Mouse (Mus musculus): ENCODE results near the gene Rhbdf2. TPM values are rescaled to one million over a fixed set of nuclear protein-coding genes. Genes with fewer than 3 reads are reported as not detected.
A peak's percentile ranks its signal among the peaks of the same experiment; 100 is the strongest.

The Rhbdf2 gene
- polyA plus RNA-seq, 1 experiment from 2014 or later, result 1.2 TPM

DNA sequence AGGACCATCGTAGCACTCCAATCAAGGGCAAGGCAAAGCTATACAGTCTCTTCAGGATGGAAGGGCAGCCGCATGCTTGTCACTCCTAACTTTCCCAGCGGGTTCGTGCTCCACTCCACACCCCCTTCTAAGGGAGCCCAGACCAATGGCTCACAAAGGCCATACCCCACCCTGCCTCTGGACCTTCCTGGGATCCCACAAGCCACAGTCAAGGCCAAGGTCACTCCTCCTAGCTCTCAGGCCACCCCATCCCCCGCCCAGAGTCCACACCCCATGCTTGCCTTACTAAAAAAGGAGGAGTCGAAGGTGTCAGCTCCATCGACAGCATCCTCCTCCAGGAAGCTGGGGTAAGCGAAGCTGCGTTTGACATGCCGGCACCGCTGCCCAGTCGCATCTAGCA is 22.7 kb downstream of the Rhbdf2 start:
- Histone ChIP-seq H3K4me2 (ENCODE audit: low read length) (no peak overlapping the region), H3K4me3 (ENCODE audit: low read depth, low read length) (no peak overlapping the region), H3K4me1 (ENCODE audit: control insufficient read depth, insufficient read depth, low read length) (no peaks in the 10 kb centered on the region), H3K9me3 (replicated peaks; ENCODE audit: control insufficient read depth, low read length, poor library complexity, severe bottlenecking) (no peaks in the 10 kb centered on the region), H3K36me3 (ENCODE audit: control insufficient read depth, insufficient read depth, low read length) (no peaks in the 10 kb centered on the region), H3K9ac (ENCODE audit: low read depth, low read length) (no peak overlapping the region), H3K27me3 (ENCODE audit: control insufficient read depth, insufficient read depth, low read depth, low read length) (no peaks in the 10 kb centered on the region), H3K27ac (ENCODE audit: low read length) (no peak overlapping the region)
- 92% methylated on average over 12 of the region's 12 CpGs for WGBS
- no peak for ATAC-seq

DNA sequence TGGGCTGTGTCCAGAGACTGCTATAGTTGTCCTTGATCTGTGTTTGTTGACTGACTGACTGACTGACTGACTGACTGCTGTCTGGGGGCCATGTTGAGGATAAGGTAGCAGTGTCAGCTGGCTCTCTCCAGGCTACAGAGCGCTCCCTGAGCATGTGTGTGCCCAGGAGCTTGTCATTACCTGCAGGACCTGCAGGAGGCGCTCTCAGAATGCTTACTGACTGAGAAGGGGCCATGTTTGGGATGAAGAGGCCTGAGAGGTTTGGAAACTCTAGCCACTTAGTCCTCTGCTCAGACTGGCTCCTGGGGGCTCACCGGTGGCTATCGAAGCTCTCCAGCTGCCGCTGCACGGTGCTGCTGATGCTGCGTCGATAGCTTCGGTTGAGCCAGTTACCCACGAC is 23.5 kb downstream of the Rhbdf2 start:
- Histone ChIP-seq H3K4me1 (ENCODE audit: control insufficient read depth, insufficient read depth, low read length) (no peaks in the 10 kb centered on the region), H3K9ac (ENCODE audit: low read depth, low read length) (no peak overlapping the region), H3K9me3 (replicated peaks; ENCODE audit: control insufficient read depth, low read length, poor library complexity, severe bottlenecking) (no peaks in the 10 kb centered on the region), H3K27me3 (ENCODE audit: control insufficient read depth, insufficient read depth, low read depth, low read length) (no peaks in the 10 kb centered on the region), H3K36me3 (ENCODE audit: control insufficient read depth, insufficient read depth, low read length) (no peaks in the 10 kb centered on the region), H3K4me2 (ENCODE audit: low read length) (no peak overlapping the region), H3K27ac (ENCODE audit: low read length) (no peak overlapping the region), H3K4me3 (ENCODE audit: low read depth, low read length) (no peak overlapping the region)
- 87% methylated on average over 10 of the region's 10 CpGs for WGBS
- ATAC-seq, result no peak

DNA sequence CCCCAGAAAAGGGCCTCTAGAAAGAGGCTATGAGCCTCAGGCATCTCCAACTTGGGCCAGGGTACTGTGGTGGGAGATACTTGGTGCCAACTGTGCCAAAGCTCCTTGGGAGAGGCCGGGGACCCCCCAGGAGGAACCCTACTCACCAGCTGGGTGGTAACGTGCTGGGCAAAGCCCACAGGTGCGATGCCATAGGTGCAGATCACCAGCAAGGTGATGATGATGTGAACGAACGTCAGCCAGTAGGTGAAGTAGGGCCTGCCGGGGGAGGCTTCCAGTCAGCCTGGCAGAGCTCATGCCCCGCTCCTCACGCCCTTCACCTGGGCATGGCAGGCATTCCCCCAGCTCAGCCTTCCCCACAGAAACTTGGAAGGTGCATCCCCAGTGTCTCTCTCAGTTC is 24.8 kb downstream of the Rhbdf2 start:
- Histone ChIP-seq H3K27me3 (ENCODE audit: control insufficient read depth, insufficient read depth, low read depth, low read length) (no peaks in the 10 kb centered on the region), H3K4me2 (ENCODE audit: low read length) (no peak overlapping the region), H3K9ac (ENCODE audit: low read depth, low read length) (no peak overlapping the region), H3K4me3 (ENCODE audit: low read depth, low read length) (no peak overlapping the region), H3K36me3 (ENCODE audit: control insufficient read depth, insufficient read depth, low read length) (no peaks in the 10 kb centered on the region), H3K4me1 (ENCODE audit: control insufficient read depth, insufficient read depth, low read length) (no peaks in the 10 kb centered on the region), H3K9me3 (replicated peaks; ENCODE audit: control insufficient read depth, low read length, poor library complexity, severe bottlenecking) (no peaks in the 10 kb centered on the region), H3K27ac (ENCODE audit: low read length) (no peak overlapping the region)
- no peak for ATAC-seq
- WGBS, result 87% methylated on average over 8 of the region's 8 CpGs

DNA sequence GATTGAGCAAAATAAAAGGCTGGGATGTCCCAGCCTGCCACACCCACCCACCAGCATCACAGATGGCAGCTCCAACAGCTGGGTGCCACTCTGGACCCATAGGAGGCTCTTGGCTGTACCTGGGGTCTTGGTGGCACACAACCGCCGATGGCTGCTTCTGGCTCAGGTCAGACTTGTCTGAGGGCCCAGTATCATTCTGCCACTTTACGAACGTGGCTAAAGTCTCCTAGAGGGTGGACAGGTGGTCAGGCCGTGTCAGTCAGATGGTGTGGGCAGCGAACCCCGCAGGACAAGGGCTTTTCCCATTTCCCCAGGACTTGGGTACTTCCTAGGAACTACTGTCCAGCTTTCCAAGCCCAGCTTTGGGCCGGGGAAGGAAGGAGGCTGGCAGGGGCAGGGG is 25.7 kb downstream of the Rhbdf2 start:
- H3K9me3 ChIP-seq (replicated peaks; ENCODE audit: control insufficient read depth, low read length, poor library complexity, severe bottlenecking), result no peaks in the 10 kb centered on the region
- H3K27ac ChIP-seq (ENCODE audit: low read length), result no peak overlapping the region
- no peaks in the 10 kb centered on the region for H3K4me1 ChIP-seq (ENCODE audit: control insufficient read depth, insufficient read depth, low read length)
- WGBS, result 88% methylated on average over 8 of the region's 8 CpGs
- no peak overlapping the region for H3K4me3 ChIP-seq (ENCODE audit: low read depth, low read length)
- no peak for ATAC-seq
- no peak overlapping the region for H3K4me2 ChIP-seq (ENCODE audit: low read length)
- no peaks in the 10 kb centered on the region for H3K27me3 ChIP-seq (ENCODE audit: control insufficient read depth, insufficient read depth, low read depth, low read length)
- no peaks in the 10 kb centered on the region for H3K36me3 ChIP-seq (ENCODE audit: control insufficient read depth, insufficient read depth, low read length)
- H3K9ac ChIP-seq (ENCODE audit: low read depth, low read length), result no peak overlapping the region

- H3K9me3 ChIP-seq (replicated peaks; ENCODE audit: control insufficient read depth, low read length, poor library complexity, severe bottlenecking), result no peaks in the 10 kb centered on the region
- no peak for ATAC-seq
Observed at GRCm38 (mm10) chr11:116599230-116599629, 27.6 kb downstream of the Rhbdf2 start.

GRCm38 (mm10) chr11:116598193-116598592 is 28.6 kb downstream of the Rhbdf2 start:
- no peak overlapping the region for H3K27ac ChIP-seq (ENCODE audit: low read length)
- no peaks in the 10 kb centered on the region for H3K4me1 ChIP-seq (ENCODE audit: control insufficient read depth, insufficient read depth, low read length)
- no peaks in the 10 kb centered on the region for H3K36me3 ChIP-seq (ENCODE audit: control insufficient read depth, insufficient read depth, low read length)
- H3K4me2 ChIP-seq (ENCODE audit: low read length), result no peak overlapping the region
- WGBS, result 78% methylated on average over 8 of the region's 8 CpGs
- no peak overlapping the region for H3K9ac ChIP-seq (ENCODE audit: low read depth, low read length)
- H3K9me3 ChIP-seq (replicated peaks; ENCODE audit: control insufficient read depth, low read length, poor library complexity, severe bottlenecking), result no peaks in the 10 kb centered on the region
- H3K27me3 ChIP-seq (ENCODE audit: control insufficient read depth, insufficient read depth, low read depth, low read length), result no peaks in the 10 kb centered on the region
- no peak overlapping the region for H3K4me3 ChIP-seq (ENCODE audit: low read depth, low read length)
- no peak for ATAC-seq

More at GRCm38 (mm10) chr11:116599230-116599629, 27.6 kb downstream of the Rhbdf2 start:
- no peak overlapping the region for H3K4me3 ChIP-seq (ENCODE audit: low read depth, low read length)
- WGBS, result 93% methylated on average over 15 of the region's 15 CpGs
- no peak overlapping the region for H3K27ac ChIP-seq (ENCODE audit: low read length)
- H3K9ac ChIP-seq (ENCODE audit: low read depth, low read length), result no peak overlapping the region
- no peak overlapping the region for H3K4me2 ChIP-seq (ENCODE audit: low read length)
- no peaks in the 10 kb centered on the region for H3K4me1 ChIP-seq (ENCODE audit: control insufficient read depth, insufficient read depth, low read length)
- H3K27me3 ChIP-seq (ENCODE audit: control insufficient read depth, insufficient read depth, low read depth, low read length), result no peaks in the 10 kb centered on the region
- no peaks in the 10 kb centered on the region for H3K36me3 ChIP-seq (ENCODE audit: control insufficient read depth, insufficient read depth, low read length)

GRCm38 (mm10) chr11:116596766-116597165 is 30.1 kb downstream of the Rhbdf2 start:
- no peak overlapping the region for H3K4me3 ChIP-seq (ENCODE audit: low read depth, low read length)
- no peaks in the 10 kb centered on the region for H3K9me3 ChIP-seq (replicated peaks; ENCODE audit: control insufficient read depth, low read length, poor library complexity, severe bottlenecking)
- H3K27ac ChIP-seq (ENCODE audit: low read length), result no peak overlapping the region
- no peaks in the 10 kb centered on the region for H3K27me3 ChIP-seq (ENCODE audit: control insufficient read depth, insufficient read depth, low read depth, low read length)
- no peak for ATAC-seq
- no peak overlapping the region for H3K9ac ChIP-seq (ENCODE audit: low read depth, low read length)
- WGBS, result 87% methylated on average over 19 of the region's 19 CpGs
- H3K4me1 ChIP-seq (ENCODE audit: control insufficient read depth, insufficient read depth, low read length), result 0 out of 2 replicates have a peak, but pooled peaks cover 2% of the 10 kb centered on the region
- no peaks in the 10 kb centered on the region for H3K36me3 ChIP-seq (ENCODE audit: control insufficient read depth, insufficient read depth, low read length)
- no peak overlapping the region for H3K4me2 ChIP-seq (ENCODE audit: low read length)

DNA sequence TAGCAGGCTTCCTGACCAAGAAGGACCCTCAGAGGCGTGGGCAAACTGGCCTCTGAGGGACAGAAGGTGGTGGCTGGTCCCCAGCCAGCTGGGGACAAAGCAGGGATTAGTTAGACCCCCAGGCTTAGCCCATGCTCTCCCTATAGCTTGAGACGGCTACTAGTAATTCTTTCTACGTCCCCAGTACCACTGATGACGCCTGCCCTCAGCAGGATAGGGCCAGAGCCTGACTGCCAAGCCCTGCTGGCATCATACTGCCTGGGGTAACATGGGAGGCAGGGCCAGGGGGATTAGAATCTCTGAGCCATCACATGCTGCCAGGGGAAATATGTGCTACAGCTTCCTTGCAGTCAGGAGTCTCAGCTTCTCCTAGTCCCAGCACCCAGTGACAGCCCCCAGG is 33.5 kb downstream of the Rhbdf2 start:
- no peak overlapping the region for H3K4me3 ChIP-seq (ENCODE audit: low read depth, low read length)
- H3K27me3 ChIP-seq (ENCODE audit: control insufficient read depth, insufficient read depth, low read depth, low read length), result no peaks in the 10 kb centered on the region
- H3K27ac ChIP-seq (ENCODE audit: low read length), result no peak overlapping the region
- H3K36me3 ChIP-seq (ENCODE audit: control insufficient read depth, insufficient read depth, low read length), result no peaks in the 10 kb centered on the region
- no peak overlapping the region for H3K4me2 ChIP-seq (ENCODE audit: low read length)
- no peak for ATAC-seq
- WGBS, result 30% methylated on average over 4 of the region's 4 CpGs
- H3K9ac ChIP-seq (ENCODE audit: low read depth, low read length), result no peak overlapping the region
- peaks cover 8% of the 10 kb centered on the region; the same call in 1 of the 2 replicates for H3K4me1 ChIP-seq (ENCODE audit: control insufficient read depth, insufficient read depth, low read length)
- no peaks in the 10 kb centered on the region for H3K9me3 ChIP-seq (replicated peaks; ENCODE audit: control insufficient read depth, low read length, poor library complexity, severe bottlenecking)

GRCm38 (mm10) chr11:116592428-116592827 is 34.4 kb downstream of the Rhbdf2 start:
- Histone ChIP-seq H3K9me3 (replicated peaks; ENCODE audit: control insufficient read depth, low read length, poor library complexity, severe bottlenecking) (no peaks in the 10 kb centered on the region), H3K27me3 (ENCODE audit: control insufficient read depth, insufficient read depth, low read depth, low read length) (no peaks in the 10 kb centered on the region), H3K4me3 (ENCODE audit: low read depth, low read length) (no peak overlapping the region), H3K27ac (ENCODE audit: low read length) (0 out of 2 replicates have a peak overlapping the region, but pooled peaks have one; percentile 23), H3K4me1 (ENCODE audit: control insufficient read depth, insufficient read depth, low read length) (peaks cover 8% of the 10 kb centered on the region; the same call in 1 of the 2 replicates), H3K4me2 (ENCODE audit: low read length) (no peak overlapping the region), H3K9ac (ENCODE audit: low read depth, low read length) (no peak overlapping the region), H3K36me3 (ENCODE audit: control insufficient read depth, insufficient read depth, low read length) (no peaks in the 10 kb centered on the region)
- ATAC-seq, result peak; percentile 65; the same call in 1 of the 2 replicates
